Mouse (Mus musculus) lung, postnatal 0 days (tissue): Measurements from ENCODE around the gene Sdk1. TPM values are rescaled to one million over a fixed set of nuclear protein-coding genes. Genes with fewer than 3 reads are reported as not detected.

Source experiments
- ATAC-seq: fragments of 200-750 bp; cut with Nextera tagmentation; 2 replicates; pipeline ENCODE4 v1.8.0; 2017; ENCODE audit warnings: moderate library complexity
- DNase-seq: peaks from one replicate; pipeline ENCODE4 v3.0.0-alpha.2; 2016; ENCODE audit warnings: low spot score
- H3K27ac ChIP-seq: fragments of 300-500 bp; sonication (generic); 2 replicates; pipeline ENCODE4 v1.5.1; 2014; ENCODE audit warnings: antibody characterized with exemption, mild to moderate bottlenecking, low read length, mixed read lengths
- H3K27me3 ChIP-seq: fragments of 300-500 bp; sonication (generic); replicated peaks from 2 replicates; pipeline ENCODE4 v1.6.1; 2014; ENCODE audit warnings: low read length, mixed read lengths; ENCODE audit not compliant: insufficient read depth
- H3K36me3 ChIP-seq: fragments of 300-500 bp; sonication (generic); 2 replicates; pipeline ENCODE4 v1.6.1; 2014; ENCODE audit warnings: low read length, mixed read lengths; ENCODE audit not compliant: insufficient read depth
- H3K4me1 ChIP-seq: fragments of 300-500 bp; sonication (generic); 2 replicates; pipeline ENCODE4 v1.6.1; 2014; ENCODE audit warnings: antibody characterized with exemption, low read depth, low read length, mixed read lengths; ENCODE audit not compliant: insufficient read depth
- H3K4me2 ChIP-seq: fragments of 300-500 bp; sonication (generic); replicated peaks from 2 replicates; pipeline ENCODE4 v1.6.1; 2014; ENCODE audit warnings: low read depth, mild to moderate bottlenecking, low read length, moderate library complexity, mixed read lengths
- H3K4me3 ChIP-seq: fragments of 300-500 bp; sonication (generic); 2 replicates; pipeline ENCODE4 v1.5.1; 2014; ENCODE audit warnings: low read depth, low read length
- H3K9ac ChIP-seq: fragments of 300-500 bp; sonication (generic); replicated peaks from 2 replicates; pipeline ENCODE4 v1.6.1; 2014; ENCODE audit warnings: low read depth, mild to moderate bottlenecking
- H3K9me3 ChIP-seq: fragments of 300-500 bp; sonication (generic); 2 replicates; pipeline ENCODE4 v1.6.1; 2016; ENCODE audit warnings: low read length, mixed read lengths
- CTCF ChIP-seq: IDR thresholded peaks from 2 replicates; pipeline ENCODE4 v1.5.1; 2016; ENCODE audit warnings: antibody characterized with exemption, mild to moderate bottlenecking
- EP300 ChIP-seq: IDR thresholded peaks from 2 replicates; pipeline ENCODE4 v1.6.1; 2016; ENCODE audit warnings: antibody characterized with exemption, mild to moderate bottlenecking, control low read depth
- WGBS: fragments of 180-500 bp; shearing (Covaris S2); extraction: QIAGEN DNeasy Blood & Tissue Kit; methylation state at CpG from one replicate; pipeline ENCODE4 v1.1.7; 2014; 5-methylcytosine and 5-hydroxymethylcytosine counted together
- polyA plus RNA-seq: library from polyadenylated mRNA; unstranded; fragments of >200 nt; fragmentation: Nextera tagmentation; extraction: Ambion mirVana; gene quantifications from 2 replicates; pipeline ENCODE4 v1.2.1, GENCODE M21; 2015

Gene Sdk1
- polyA plus RNA-seq, result 0.19 and 0.25 TPM in 2 replicates

DNA sequence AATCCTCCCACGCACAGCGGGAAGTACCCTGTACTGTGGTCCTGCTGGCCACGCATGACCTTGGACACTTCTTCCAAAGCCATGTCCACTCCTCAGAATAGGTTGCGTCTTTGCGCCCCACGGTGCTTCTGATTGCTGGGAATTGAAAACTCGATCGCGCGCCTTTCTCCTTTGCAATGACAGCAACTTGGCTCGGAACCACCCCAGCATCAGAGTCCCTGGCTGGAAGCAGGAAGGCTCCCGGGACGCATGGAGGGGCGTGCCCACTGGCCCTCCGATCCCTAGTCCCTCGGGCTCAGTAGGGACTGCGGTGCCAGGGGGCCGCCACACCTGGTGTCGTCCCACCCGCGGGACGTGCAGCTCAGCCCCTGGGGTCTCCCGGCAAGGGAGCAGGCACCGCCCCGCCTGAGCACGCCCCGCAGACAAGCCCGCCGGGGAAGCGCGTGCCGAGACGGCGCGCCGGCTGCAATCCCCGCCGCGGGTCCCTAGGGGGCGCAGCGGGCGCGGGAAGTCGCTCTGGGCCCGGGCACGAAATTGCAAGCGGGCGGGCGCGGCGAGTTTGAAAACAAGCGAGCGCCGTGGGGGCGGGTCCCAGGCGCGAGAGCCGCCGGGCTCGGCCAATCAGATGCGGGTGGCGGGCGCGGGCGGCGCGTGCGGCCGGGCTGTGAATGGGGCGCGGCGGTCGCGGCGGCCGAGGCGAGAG lies at the start of gene Sdk1:
Gene Sdk1, plus strand, starts transcription at position 650 of the 703 bp plus-strand sequence.
- H3K4me2 ChIP-seq, result peak within 1 kb of the TSS; percentile 99
- H3K9me3 ChIP-seq, result no peaks in the 10 kb centered on the region
- no peaks in the 10 kb centered on the region for H3K36me3 ChIP-seq
- no peak within 1 kb of the TSS for H3K27ac ChIP-seq
- WGBS, result under 1% methylated on average over 62 of the region's 77 CpGs
- TF ChIP-seq EP300 (no peak), CTCF (peak; percentile 80)
- H3K27me3 ChIP-seq, result peaks cover 34% of the 10 kb centered on the region
- ATAC-seq (peak; percentile 99), DNase-seq (peak; percentile 97)
- peak within 1 kb of the TSS; percentile 34 for H3K9ac ChIP-seq
- H3K4me3 ChIP-seq, result peak within 1 kb of the TSS; percentile 56
- H3K4me1 ChIP-seq, result peaks cover 15% of the 10 kb centered on the region; the same call in 1 of the 2 replicates

GRCm38 (mm10) chr5:141197278-141197677 lies 44.0 kb upstream of the Sdk1 start:
- Histone ChIP-seq H3K4me3 (no peak overlapping the region), H3K4me2 (no peak overlapping the region), H3K27me3 (no peaks in the 10 kb centered on the region), H3K4me1 (no peaks in the 10 kb centered on the region), H3K9ac (no peak overlapping the region), H3K9me3 (no peaks in the 10 kb centered on the region), H3K27ac (no peak overlapping the region), H3K36me3 (no peaks in the 10 kb centered on the region)
- 26% methylated on average over 4 of the region's 4 CpGs for WGBS
- TF ChIP-seq CTCF (no peak), EP300 (no peak)
- DNase-seq, result no peak
- no peak for ATAC-seq

- TF ChIP-seq EP300, result no peak
- Histone ChIP-seq H3K4me2 (no peak overlapping the region), H3K36me3 (no peaks in the 10 kb centered on the region), H3K4me1 (no peaks in the 10 kb centered on the region), H3K27ac (no peak overlapping the region), H3K27me3 (no peaks in the 10 kb centered on the region), H3K4me3 (no peak overlapping the region), H3K9ac (no peak overlapping the region), H3K9me3 (no peaks in the 10 kb centered on the region)
- 74% methylated on average over 11 of the region's 11 CpGs for WGBS
- no peak for ATAC-seq
- DNase-seq, result no peak
Observed at GRCm38 (mm10) chr5:141202276-141203065, 38.8 kb upstream of the Sdk1 start.

GRCm38 (mm10) chr5:141207061-141207460 lies 34.2 kb upstream of the Sdk1 start:
- no peaks in the 10 kb centered on the region for H3K4me1 ChIP-seq
- no peaks in the 10 kb centered on the region for H3K9me3 ChIP-seq
- H3K27me3 ChIP-seq, result no peaks in the 10 kb centered on the region
- no peaks in the 10 kb centered on the region for H3K36me3 ChIP-seq
- H3K4me2 ChIP-seq, result no peak overlapping the region
- H3K4me3 ChIP-seq, result no peak overlapping the region
- DNase-seq, result no peak
- H3K27ac ChIP-seq, result no peak overlapping the region
- TF ChIP-seq EP300 (no peak), CTCF (no peak)
- no peak overlapping the region for H3K9ac ChIP-seq
- no peak for ATAC-seq
- WGBS, result 36% methylated on average over 5 of the region's 5 CpGs

- WGBS, result 34% methylated on average over 3 of the region's 3 CpGs
- Histone ChIP-seq H3K4me3 (no peak overlapping the region), H3K9me3 (no peaks in the 10 kb centered on the region), H3K27me3 (no peaks in the 10 kb centered on the region), H3K9ac (no peak overlapping the region), H3K4me1 (no peaks in the 10 kb centered on the region), H3K4me2 (no peak overlapping the region), H3K27ac (no peak overlapping the region), H3K36me3 (no peaks in the 10 kb centered on the region)
- DNase-seq, result no peak
- TF ChIP-seq CTCF, result no peak
- no peak for TF ChIP-seq EP300
- ATAC-seq, result no peak
Observed at GRCm38 (mm10) chr5:141225243-141225642, 16.0 kb upstream of the Sdk1 start.

- Histone ChIP-seq H3K4me1 (no peaks in the 10 kb centered on the region), H3K4me3 (no peak overlapping the region), H3K36me3 (no peaks in the 10 kb centered on the region), H3K4me2 (no peak overlapping the region), H3K9me3 (no peaks in the 10 kb centered on the region), H3K27me3 (peaks cover under 1% of the 10 kb centered on the region; the same call in 1 of the 2 replicates), H3K27ac (no peak overlapping the region), H3K9ac (no peak overlapping the region)
- no peak for TF ChIP-seq CTCF
- TF ChIP-seq EP300, result no peak
- DNase-seq (no peak), ATAC-seq (no peak)
- WGBS, result 23% methylated on average over 4 of the region's 4 CpGs
Observed at GRCm38 (mm10) chr5:141234326-141234725, 7.0 kb upstream of the Sdk1 start.
